Mouse (Mus musculus): ENCODE results near the gene Gm20696. TPM values are rescaled to one million over a fixed set of nuclear protein-coding genes. Genes with fewer than 3 reads are reported as not detected.

Gm20696 gene
- polyA plus RNA-seq, 1 experiment = 0.24 TPM

DNA sequence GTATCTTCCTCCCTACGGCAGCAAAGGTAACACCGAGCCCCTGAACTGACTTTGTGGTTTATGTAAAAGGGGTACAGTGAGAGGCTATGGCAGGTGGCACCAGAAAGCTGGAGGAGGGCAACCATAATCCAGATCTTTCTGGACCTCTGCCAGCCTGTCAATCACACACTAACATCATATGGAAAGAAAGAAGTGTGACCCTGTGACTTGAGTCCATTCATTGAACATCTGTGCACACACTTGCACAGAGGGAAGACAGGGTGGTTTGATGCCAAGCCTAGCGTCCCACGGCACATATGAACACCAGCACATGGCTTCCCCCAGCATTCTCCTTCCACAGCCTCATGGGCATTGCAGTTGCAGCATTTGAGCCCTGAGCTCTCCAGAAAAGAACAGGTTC is 202.1 kb downstream of the Gm20696 start:
- TF ChIP-seq EP300 (IDR thresholded peaks at IDR 0.05; ENCODE audit: insufficient read depth, low read depth, low read length) (no peak), CTCF (IDR thresholded peaks at IDR 0.05; ENCODE audit: low read depth, low read length) (no peak), POLR2A (IDR thresholded peaks at IDR 0.05; ENCODE audit: insufficient read depth, low read length) (no peak)
- H3K9me3 ChIP-seq (replicated peaks; ENCODE audit: control insufficient read depth, insufficient read depth, low read length, poor library complexity, severe bottlenecking) = no peaks in the 10 kb centered on the region
- H3K4me1 ChIP-seq (ENCODE audit: control insufficient read depth, insufficient read depth, low read length) = no peaks in the 10 kb centered on the region
- no peak overlapping the region for H3K4me3 ChIP-seq (ENCODE audit: low read depth, low read length)
- no peak overlapping the region for H3K27ac ChIP-seq (ENCODE audit: insufficient read depth, low read length)
- no peaks in the 10 kb centered on the region for H3K36me3 ChIP-seq (ENCODE audit: control insufficient read depth, insufficient read depth, low read length, poor library complexity, severe bottlenecking)
- H3K9ac ChIP-seq (ENCODE audit: low read depth, poor library complexity, severe bottlenecking) = no peak overlapping the region
- H3K27me3 ChIP-seq (ENCODE audit: control insufficient read depth, insufficient read depth, low read length, poor library complexity, severe bottlenecking) = no peaks in the 10 kb centered on the region

GRCm38 (mm10) chr6:99463906-99464305 is 202.7 kb downstream of the Gm20696 start:
- no peak for TF ChIP-seq EP300 (IDR thresholded peaks at IDR 0.05; ENCODE audit: insufficient read depth, low read depth, low read length)
- no peak for TF ChIP-seq POLR2A (IDR thresholded peaks at IDR 0.05; ENCODE audit: insufficient read depth, low read length)
- no peak for TF ChIP-seq CTCF (IDR thresholded peaks at IDR 0.05; ENCODE audit: low read depth, low read length)
- no peaks in the 10 kb centered on the region for H3K27me3 ChIP-seq (ENCODE audit: control insufficient read depth, insufficient read depth, low read length, poor library complexity, severe bottlenecking)
- no peak overlapping the region for H3K27ac ChIP-seq (ENCODE audit: insufficient read depth, low read length)
- no peak overlapping the region for H3K9ac ChIP-seq (ENCODE audit: low read depth, poor library complexity, severe bottlenecking)
- no peaks in the 10 kb centered on the region for H3K36me3 ChIP-seq (ENCODE audit: control insufficient read depth, insufficient read depth, low read length, poor library complexity, severe bottlenecking)
- H3K4me1 ChIP-seq (ENCODE audit: control insufficient read depth, insufficient read depth, low read length) = no peaks in the 10 kb centered on the region
- H3K9me3 ChIP-seq (replicated peaks; ENCODE audit: control insufficient read depth, insufficient read depth, low read length, poor library complexity, severe bottlenecking) = no peaks in the 10 kb centered on the region
- no peak overlapping the region for H3K4me3 ChIP-seq (ENCODE audit: low read depth, low read length)

DNA sequence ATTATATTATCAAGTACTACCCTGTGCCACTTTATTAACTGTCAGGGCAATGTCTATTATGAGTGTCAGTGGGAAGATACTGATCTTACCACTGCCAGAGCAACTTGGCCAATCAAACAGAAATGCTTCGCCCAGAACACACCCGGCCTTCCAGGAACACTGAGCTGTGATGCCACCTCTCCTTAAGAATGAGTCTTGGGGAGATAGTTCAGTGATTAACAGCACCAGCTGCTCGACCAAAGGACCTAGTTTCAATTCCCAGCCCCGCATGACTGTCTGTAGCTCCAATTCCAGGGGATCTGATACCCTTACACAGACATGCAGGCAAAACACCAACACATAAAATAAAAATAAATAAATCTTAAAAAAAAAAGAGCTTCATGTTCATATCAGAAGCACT is 207.8 kb downstream of the Gm20696 start:
- Histone ChIP-seq H3K9ac (ENCODE audit: low read depth, poor library complexity, severe bottlenecking) (no peak overlapping the region), H3K27me3 (ENCODE audit: control insufficient read depth, insufficient read depth, low read length, poor library complexity, severe bottlenecking) (no peaks in the 10 kb centered on the region), H3K4me1 (ENCODE audit: control insufficient read depth, insufficient read depth, low read length) (no peaks in the 10 kb centered on the region), H3K36me3 (ENCODE audit: control insufficient read depth, insufficient read depth, low read length, poor library complexity, severe bottlenecking) (no peaks in the 10 kb centered on the region), H3K9me3 (replicated peaks; ENCODE audit: control insufficient read depth, insufficient read depth, low read length, poor library complexity, severe bottlenecking) (no peaks in the 10 kb centered on the region), H3K4me3 (ENCODE audit: low read depth, low read length) (no peak overlapping the region), H3K27ac (ENCODE audit: insufficient read depth, low read length) (no peak overlapping the region)
- TF ChIP-seq EP300 (IDR thresholded peaks at IDR 0.05; ENCODE audit: insufficient read depth, low read depth, low read length) = no peak
- TF ChIP-seq CTCF (IDR thresholded peaks at IDR 0.05; ENCODE audit: low read depth, low read length) = no peak

DNA sequence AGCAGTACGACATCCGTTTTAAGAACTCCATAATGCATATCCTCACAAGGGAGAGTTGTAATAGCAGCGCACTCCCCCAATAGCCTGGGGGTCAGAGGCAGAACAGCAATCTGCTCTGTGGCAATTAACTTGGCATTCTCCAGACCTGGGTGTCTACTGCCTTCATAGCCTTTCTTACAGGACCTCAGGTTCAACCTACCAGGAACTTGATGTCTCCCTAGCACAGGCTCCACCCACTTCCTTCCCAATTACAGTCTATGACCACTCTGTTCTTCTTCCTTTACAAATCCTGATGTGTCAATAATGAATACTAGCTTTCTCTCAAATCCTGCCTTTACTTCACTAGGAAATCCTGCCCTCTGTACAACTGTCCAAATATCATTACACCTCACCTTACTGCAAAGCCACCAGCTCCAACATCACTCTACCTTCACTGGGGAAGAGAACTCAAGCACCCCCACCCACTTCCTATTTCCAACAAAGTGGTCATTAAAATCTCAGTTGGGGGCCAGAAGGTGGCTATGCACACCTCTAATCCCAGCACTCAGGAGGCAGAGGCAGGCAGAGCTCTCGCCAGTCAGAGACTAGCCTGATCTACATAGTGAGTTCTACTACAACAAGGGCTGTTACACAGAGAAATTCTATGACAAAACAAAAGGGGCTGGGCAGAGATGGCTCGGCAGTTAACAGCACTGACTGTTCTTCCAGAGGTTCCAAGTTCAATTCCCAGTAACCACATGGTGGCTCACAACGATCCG is 212.7 kb downstream of the Gm20696 start:
- H3K4me1 ChIP-seq (ENCODE audit: control insufficient read depth, insufficient read depth, low read length) = no peaks in the 10 kb centered on the region
- TF ChIP-seq EP300 (IDR thresholded peaks at IDR 0.05; ENCODE audit: insufficient read depth, low read depth, low read length) = no peak
- TF ChIP-seq CTCF (IDR thresholded peaks at IDR 0.05; ENCODE audit: low read depth, low read length) = no peak
- TF ChIP-seq POLR2A (IDR thresholded peaks at IDR 0.05; ENCODE audit: insufficient read depth, low read length) = no peak
- H3K9me3 ChIP-seq (replicated peaks; ENCODE audit: control insufficient read depth, insufficient read depth, low read length, poor library complexity, severe bottlenecking) = no peaks in the 10 kb centered on the region
- no peak overlapping the region for H3K9ac ChIP-seq (ENCODE audit: low read depth, poor library complexity, severe bottlenecking)
- no peak overlapping the region for H3K4me3 ChIP-seq (ENCODE audit: low read depth, low read length)
- no peaks in the 10 kb centered on the region for H3K36me3 ChIP-seq (ENCODE audit: control insufficient read depth, insufficient read depth, low read length, poor library complexity, severe bottlenecking)
- no peak overlapping the region for H3K27ac ChIP-seq (ENCODE audit: insufficient read depth, low read length)
- no peaks in the 10 kb centered on the region for H3K27me3 ChIP-seq (ENCODE audit: control insufficient read depth, insufficient read depth, low read length, poor library complexity, severe bottlenecking)

- no peak overlapping the region for H3K27ac ChIP-seq (ENCODE audit: insufficient read depth, low read length)
- TF ChIP-seq POLR2A (IDR thresholded peaks at IDR 0.05; ENCODE audit: insufficient read depth, low read length) (no peak), CTCF (IDR thresholded peaks at IDR 0.05; ENCODE audit: low read depth, low read length) (peak; percentile 54)
- H3K27me3 ChIP-seq (ENCODE audit: control insufficient read depth, insufficient read depth, low read length, poor library complexity, severe bottlenecking) = no peaks in the 10 kb centered on the region
Measured at GRCm38 (mm10) chr6:99452638-99453185, 213.9 kb downstream of the Gm20696 start.

DNA sequence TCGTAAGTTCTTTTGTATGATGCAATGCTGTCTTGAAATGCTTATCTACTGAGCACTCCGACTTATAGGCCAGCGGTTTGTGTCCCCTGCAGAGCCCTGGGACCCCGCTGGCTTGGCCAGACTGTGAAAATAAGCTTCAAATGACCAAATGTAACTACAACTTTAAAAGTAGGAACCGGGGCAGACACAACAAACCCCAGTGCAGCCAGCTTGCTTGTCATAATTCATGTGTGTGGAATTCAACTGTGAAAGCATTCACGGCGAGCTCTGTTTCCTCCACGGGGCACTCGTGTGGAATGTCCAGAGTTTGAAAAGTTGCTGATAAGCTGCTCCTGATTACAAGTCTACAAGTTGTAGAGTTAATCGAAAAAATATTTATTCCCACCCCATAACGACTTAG is 215.1 kb downstream of the Gm20696 start:
- Histone ChIP-seq H3K9me3 (replicated peaks; ENCODE audit: control insufficient read depth, insufficient read depth, low read length, poor library complexity, severe bottlenecking) (no peaks in the 10 kb centered on the region), H3K9ac (ENCODE audit: low read depth, poor library complexity, severe bottlenecking) (no peak overlapping the region), H3K27me3 (ENCODE audit: control insufficient read depth, insufficient read depth, low read length, poor library complexity, severe bottlenecking) (no peaks in the 10 kb centered on the region), H3K27ac (ENCODE audit: insufficient read depth, low read length) (no peak overlapping the region), H3K36me3 (ENCODE audit: control insufficient read depth, insufficient read depth, low read length, poor library complexity, severe bottlenecking) (no peaks in the 10 kb centered on the region), H3K4me1 (ENCODE audit: control insufficient read depth, insufficient read depth, low read length) (no peaks in the 10 kb centered on the region), H3K4me3 (ENCODE audit: low read depth, low read length) (no peak overlapping the region)
- TF ChIP-seq POLR2A (IDR thresholded peaks at IDR 0.05; ENCODE audit: insufficient read depth, low read length) (no peak), CTCF (IDR thresholded peaks at IDR 0.05; ENCODE audit: low read depth, low read length) (no peak), EP300 (IDR thresholded peaks at IDR 0.05; ENCODE audit: insufficient read depth, low read depth, low read length) (no peak)

More at GRCm38 (mm10) chr6:99452638-99453185, 213.9 kb downstream of the Gm20696 start:
- Histone ChIP-seq H3K4me3 (ENCODE audit: low read depth, low read length) (no peak overlapping the region), H3K36me3 (ENCODE audit: control insufficient read depth, insufficient read depth, low read length, poor library complexity, severe bottlenecking) (no peaks in the 10 kb centered on the region), H3K9me3 (replicated peaks; ENCODE audit: control insufficient read depth, insufficient read depth, low read length, poor library complexity, severe bottlenecking) (no peaks in the 10 kb centered on the region), H3K9ac (ENCODE audit: low read depth, poor library complexity, severe bottlenecking) (no peak overlapping the region), H3K4me1 (ENCODE audit: control insufficient read depth, insufficient read depth, low read length) (no peaks in the 10 kb centered on the region)

Measured in ES-Bruce4 (cell line).